Mouse (Mus musculus): ENCODE measurements around the gene Mphosph8.

Gene Mphosph8

GRCm38 (mm10) chr14:56667969-56668802 is at the start of gene Mphosph8:
Mphosph8 (plus strand) TSS chr14:56668248.
- DNase-seq (ENCODE audit: low spot score) = peak; percentile 97

GRCm38 (mm10) chr14:56620425-56620824 is 47.6 kb upstream of the Mphosph8 start:
- no peak for DNase-seq (ENCODE audit: low spot score)

- DNase-seq (ENCODE audit: low spot score) = no peak
Observed at GRCm38 (mm10) chr14:56626202-56626601, 41.8 kb upstream of the Mphosph8 start.

- peak; percentile 13 for DNase-seq (ENCODE audit: low spot score)
Observed at GRCm38 (mm10) chr14:56628336-56628735, 39.7 kb upstream of the Mphosph8 start.

- DNase-seq (ENCODE audit: low spot score) = no peak
Observed at GRCm38 (mm10) chr14:56631109-56631508, 36.9 kb upstream of the Mphosph8 start.

- DNase-seq (ENCODE audit: low spot score) = no peak
Observed at GRCm38 (mm10) chr14:56647206-56647605, 20.8 kb upstream of the Mphosph8 start.

GRCm38 (mm10) chr14:56649448-56649847 is 18.6 kb upstream of the Mphosph8 start:
- no peak for DNase-seq (ENCODE audit: low spot score)

- DNase-seq (ENCODE audit: low spot score) = no peak
Observed at GRCm38 (mm10) chr14:56665651-56666050, 2.4 kb upstream of the Mphosph8 start.

- no peak for DNase-seq (ENCODE audit: low spot score)
Observed at GRCm38 (mm10) chr14:56666909-56667308, 1.1 kb upstream of the Mphosph8 start.

- no peak for DNase-seq (ENCODE audit: low spot score)
Observed at GRCm38 (mm10) chr14:56669046-56669620, 1.1 kb downstream of the Mphosph8 start.

GRCm38 (mm10) chr14:56685426-56685825 is 17.4 kb downstream of the Mphosph8 start:
- no peak for DNase-seq (ENCODE audit: low spot score)

GRCm38 (mm10) chr14:56689116-56689515 is 21.1 kb downstream of the Mphosph8 start:
- DNase-seq (ENCODE audit: low spot score) = no peak

GRCm38 (mm10) chr14:56689766-56690165 is 21.7 kb downstream of the Mphosph8 start:
- no peak for DNase-seq (ENCODE audit: low spot score)

- DNase-seq (ENCODE audit: low spot score) = no peak
Observed at GRCm38 (mm10) chr14:56695495-56695894, 27.4 kb downstream of the Mphosph8 start.

- no peak for DNase-seq (ENCODE audit: low spot score)
Observed at GRCm38 (mm10) chr14:56697836-56698235, 29.8 kb downstream of the Mphosph8 start.

- DNase-seq (ENCODE audit: low spot score) = no peak
Observed at GRCm38 (mm10) chr14:56702644-56703043, 34.6 kb downstream of the Mphosph8 start.

GRCm38 (mm10) chr14:56705687-56706086 is 37.6 kb downstream of the Mphosph8 start:
- no peak for DNase-seq (ENCODE audit: low spot score)

- no peak for DNase-seq (ENCODE audit: low spot score)
Observed at GRCm38 (mm10) chr14:56726493-56726892, 58.4 kb downstream of the Mphosph8 start.

GRCm38 (mm10) chr14:56740175-56740574 is 72.1 kb downstream of the Mphosph8 start:
- no peak for DNase-seq (ENCODE audit: low spot score)

All from layer of hippocampus, adult 9-10 months (tissue).